Mouse (Mus musculus): ENCODE results near the gene Igf2.

GRCm38 (mm10) chr7:142668328-142668727 lies 1.7 kb upstream of the Igf2 start:
- TF ChIP-seq CTCF (IDR thresholded peaks at IDR 0.05; ENCODE audit: borderline replicate concordance, insufficient read depth, low read length) (no peak), POLR2A (IDR thresholded peaks at IDR 0.05; ENCODE audit: low read depth, low read length) (no peak)
